Mouse (Mus musculus) gastrocnemius, adult 18-20 months (tissue): ENCODE measurements at regions not wholly inside any gene's neighbourhood (a gene's known extent, or its start where the extent isn't known, plus 50 kb on each side); places are given as distances from the start of the nearest gene placed in this dataset.
"Not testable (repeated sequence)": the region's sequence is repeated elsewhere in the genome, so short reads cannot be mapped to it uniquely, and the experiment has no call there.

Source experiments
- DNase-seq: peaks from one replicate; pipeline ENCODE4 v3.0.0; 2021; ENCODE audit warnings: low spot score

- DNase-seq: no peak
These were observed 125.3 kb upstream of the Arid1b start for GRCm38 (mm10) chr17:4868861-4869260.

GRCm38 (mm10) chr17:4871267-4871666, 122.9 kb upstream of the Arid1b start:
- no peak for DNase-seq

GRCm38 (mm10) chr17:4874459-4874858, 119.7 kb upstream of the Arid1b start:
- DNase-seq: no peak

- no peak for DNase-seq
These were observed 118.8 kb upstream of the Arid1b start for GRCm38 (mm10) chr17:4875086-4876046.

- DNase-seq: no peak
These were observed 117.7 kb upstream of the Arid1b start for GRCm38 (mm10) chr17:4876431-4876830.

- no peak for DNase-seq
These were observed 112.7 kb upstream of the Arid1b start for GRCm38 (mm10) chr17:4881473-4881872.

- no peak for DNase-seq
These were observed 110.0 kb upstream of the Arid1b start for GRCm38 (mm10) chr17:4884083-4884482.

- no peak for DNase-seq
These were observed 109.4 kb upstream of the Arid1b start for GRCm38 (mm10) chr17:4884761-4885160.

GRCm38 (mm10) chr17:4887331-4887730, 106.8 kb upstream of the Arid1b start:
- DNase-seq: not testable (repeated sequence)

GRCm38 (mm10) chr17:4889577-4889976, 104.6 kb upstream of the Arid1b start:
- DNase-seq: no peak

- DNase-seq: no peak
These were observed 104.0 kb upstream of the Arid1b start for GRCm38 (mm10) chr17:4890131-4890530.

- no peak for DNase-seq
These were observed 102.6 kb upstream of the Arid1b start for GRCm38 (mm10) chr17:4891576-4891975.

GRCm38 (mm10) chr17:4894756-4895330, 99.3 kb upstream of the Arid1b start:
- DNase-seq: not testable (repeated sequence)

GRCm38 (mm10) chr17:4903129-4903528, 91.0 kb upstream of the Arid1b start:
- no peak for DNase-seq

GRCm38 (mm10) chr17:4906504-4906903, 87.6 kb upstream of the Arid1b start:
- no peak for DNase-seq

- DNase-seq: peak; percentile 24
These were observed 86.9 kb upstream of the Arid1b start for GRCm38 (mm10) chr17:4907181-4907752.

- peak; percentile 94 for DNase-seq
These were observed 86.1 kb upstream of the Arid1b start for GRCm38 (mm10) chr17:4907841-4908571.

GRCm38 (mm10) chr17:4908572-4908965, 85.6 kb upstream of the Arid1b start:
- DNase-seq: no peak

- no peak for DNase-seq
These were observed 84.0 kb upstream of the Arid1b start for GRCm38 (mm10) chr17:4910182-4910581.

- DNase-seq: no peak
These were observed 81.1 kb upstream of the Arid1b start for GRCm38 (mm10) chr17:4913001-4913400.

- no peak for DNase-seq
These were observed 74.2 kb upstream of the Arid1b start for GRCm38 (mm10) chr17:4919866-4920495.
